Mouse (Mus musculus) stomach, embryonic 14.5 days (tissue): Measurements from ENCODE around the gene Timm23. TPM values are rescaled to one million over a fixed set of nuclear protein-coding genes. Genes with fewer than 3 reads are reported as not detected.
A peak's percentile ranks its signal among the peaks of the same experiment; 100 is the strongest.

Source experiments
- ATAC-seq: fragments of 200-750 bp; cut with Nextera tagmentation; 2 replicates; pipeline ENCODE4 v1.8.0; 2017; ENCODE audit warnings: low read depth, moderate TSS enrichment; ENCODE audit not compliant: insufficient number of reproducible peaks, insufficient read depth, low FRiP score
- H3K27ac ChIP-seq: fragments of 300-500 bp; sonication (generic); 2 replicates; pipeline ENCODE4 v1.5.1; 2014; ENCODE audit warnings: mild to moderate bottlenecking, low read length, moderate library complexity, mixed read lengths
- H3K27me3 ChIP-seq: fragments of 300-500 bp; sonication (generic); 2 replicates; pipeline ENCODE4 v1.6.1; 2014; ENCODE audit warnings: low read length, control low read depth, mixed read lengths; ENCODE audit not compliant: control insufficient read depth, insufficient read depth
- H3K36me3 ChIP-seq: fragments of 300-500 bp; sonication (generic); 2 replicates; pipeline ENCODE4 v1.6.1; 2014; ENCODE audit warnings: mild to moderate bottlenecking, control low read depth, low read length, moderate library complexity, mixed read lengths; ENCODE audit not compliant: control insufficient read depth, insufficient read depth
- H3K4me1 ChIP-seq: fragments of 300-500 bp; sonication (generic); 2 replicates; pipeline ENCODE4 v1.6.1; 2014; ENCODE audit warnings: low read length, control low read depth, mixed read lengths; ENCODE audit not compliant: control insufficient read depth, insufficient read depth
- H3K4me2 ChIP-seq: fragments of 300-500 bp; sonication (generic); replicated peaks from 2 replicates; pipeline ENCODE4 v1.6.1; 2014; ENCODE audit warnings: low read depth, low read length, control low read depth
- H3K4me3 ChIP-seq: fragments of 300-500 bp; sonication (generic); 2 replicates; pipeline ENCODE4 v1.5.1; 2014; ENCODE audit warnings: low read depth, low read length, control low read depth
- H3K9ac ChIP-seq: fragments of 300-500 bp; sonication (generic); replicated peaks from 2 replicates; pipeline ENCODE4 v1.6.1; 2014; ENCODE audit warnings: low read depth, mild to moderate bottlenecking, control low read depth, low read length, moderate library complexity, mixed read lengths
- H3K9me3 ChIP-seq: fragments of 300-500 bp; sonication (generic); 2 replicates; pipeline ENCODE4 v1.6.1; 2016; ENCODE audit warnings: low read depth, low read length, control low read depth; ENCODE audit not compliant: control insufficient read depth
- WGBS: fragments of 180-500 bp; shearing (Covaris S2); extraction: QIAGEN DNeasy Blood & Tissue Kit; methylation state at CpG from one replicate; pipeline ENCODE4 v1.1.7; 2014; 5-methylcytosine and 5-hydroxymethylcytosine counted together
- polyA plus RNA-seq: library from polyadenylated mRNA; unstranded; fragments of >200 nt; fragmentation: Nextera tagmentation; extraction: Ambion mirVana; gene quantifications from 2 replicates; pipeline ENCODE4 v1.2.1, GENCODE M21; 2014

Timm23 gene
- polyA plus RNA-seq, 1 experiment from 2014 or later: 256 TPM

- Histone ChIP-seq H3K9me3 (no peaks in the 10 kb centered on the region), H3K27ac (no peak overlapping the region), H3K4me2 (no peak overlapping the region), H3K4me1 (peaks cover under 1% of the 10 kb centered on the region; the same call in 1 of the 2 replicates), H3K9ac (no peak overlapping the region), H3K27me3 (no peaks in the 10 kb centered on the region), H3K36me3 (peaks cover 29% of the 10 kb centered on the region), H3K4me3 (no peak overlapping the region)
- WGBS: 88% methylated on average over 4 of the region's 4 CpGs
- ATAC-seq: no peak
Observed at GRCm38 (mm10) chr14:32170137-32170536, 31.6 kb downstream of the Timm23 start.

- Histone ChIP-seq H3K36me3 (peaks cover 21% of the 10 kb centered on the region), H3K4me1 (peaks cover 5% of the 10 kb centered on the region; the same call in 1 of the 2 replicates), H3K4me2 (no peak overlapping the region; the same call in 1 of the 2 replicates), H3K9me3 (no peaks in the 10 kb centered on the region), H3K4me3 (no peak overlapping the region), H3K27me3 (no peaks in the 10 kb centered on the region), H3K27ac (no peak overlapping the region), H3K9ac (no peak overlapping the region)
- WGBS: 77% methylated on average over 3 of the region's 3 CpGs
- ATAC-seq: no peak; the same call in 1 of the 2 replicates
Observed at GRCm38 (mm10) chr14:32168653-32169231, 33.0 kb downstream of the Timm23 start.

DNA sequence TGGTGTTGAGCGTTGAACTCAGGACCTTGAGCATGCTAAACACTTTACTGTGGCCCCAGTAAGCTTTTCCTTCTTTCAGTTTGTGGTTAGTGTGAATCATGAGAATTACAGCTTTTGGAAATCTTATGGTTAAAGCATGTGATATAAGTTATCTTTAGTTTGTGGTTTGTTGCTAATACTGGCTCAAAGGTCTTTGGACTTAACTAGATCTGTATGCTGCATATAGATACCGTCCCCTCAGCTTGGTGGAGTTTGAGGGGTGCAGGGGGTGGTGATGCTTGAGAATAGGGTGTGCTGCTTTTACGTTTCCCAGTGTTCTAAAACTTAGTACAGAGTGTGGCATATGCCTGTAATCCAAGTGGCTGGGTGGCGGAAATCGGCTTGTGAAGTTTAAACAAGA is 34.4 kb downstream of the Timm23 start:
- H3K36me3 ChIP-seq: peaks cover 8% of the 10 kb centered on the region
- H3K9ac ChIP-seq: no peak overlapping the region
- 78% methylated on average over 5 of the region's 5 CpGs for WGBS
- H3K9me3 ChIP-seq: no peaks in the 10 kb centered on the region
- peak overlapping the region; percentile 42; the same call in 1 of the 2 replicates for H3K4me3 ChIP-seq
- no peak overlapping the region for H3K27ac ChIP-seq
- no peak overlapping the region; the same call in 1 of the 2 replicates for H3K4me2 ChIP-seq
- H3K27me3 ChIP-seq: no peaks in the 10 kb centered on the region
- ATAC-seq: no peak
- peaks cover 5% of the 10 kb centered on the region; the same call in 1 of the 2 replicates for H3K4me1 ChIP-seq

GRCm38 (mm10) chr14:32166840-32167239 is 34.9 kb downstream of the Timm23 start:
- Histone ChIP-seq H3K4me2 (peak overlapping the region; percentile 97; the same call in 1 of the 2 replicates), H3K9me3 (no peaks in the 10 kb centered on the region), H3K27ac (no peak overlapping the region; the same call in 1 of the 2 replicates), H3K27me3 (no peaks in the 10 kb centered on the region), H3K36me3 (peaks cover 5% of the 10 kb centered on the region), H3K4me1 (peaks cover 5% of the 10 kb centered on the region; the same call in 1 of the 2 replicates), H3K4me3 (peak overlapping the region; percentile 42; the same call in 1 of the 2 replicates), H3K9ac (no peak overlapping the region)
- no peak for ATAC-seq
- WGBS: 57% methylated on average over 1 of the region's 1 CpGs

DNA sequence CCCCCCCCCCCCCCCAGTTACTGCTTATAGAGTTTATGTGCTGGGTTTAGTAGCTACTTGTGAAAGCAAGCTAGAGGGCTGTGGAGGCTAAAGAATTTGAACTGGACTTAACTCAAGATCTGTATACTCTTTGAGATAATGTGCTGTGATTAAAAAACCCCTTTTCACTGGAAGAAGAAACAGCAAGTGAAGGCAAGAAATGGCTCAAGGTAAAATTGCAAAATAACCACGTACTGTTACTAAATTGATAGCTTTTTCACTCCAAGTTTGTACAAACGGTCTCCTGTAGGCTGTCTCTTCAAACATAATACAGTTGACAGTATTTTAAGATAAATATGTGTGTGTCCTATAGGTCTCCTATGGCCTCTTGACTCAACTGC is 35.6 kb downstream of the Timm23 start:
- Histone ChIP-seq H3K27ac (no peak overlapping the region), H3K9me3 (no peaks in the 10 kb centered on the region), H3K36me3 (peaks cover 3% of the 10 kb centered on the region), H3K27me3 (no peaks in the 10 kb centered on the region), H3K4me3 (peak overlapping the region; percentile 42; the same call in 1 of the 2 replicates), H3K4me1 (peaks cover 7% of the 10 kb centered on the region), H3K9ac (no peak overlapping the region; the same call in 1 of the 2 replicates), H3K4me2 (peak overlapping the region; percentile 97)
- 46% methylated on average over 2 of the region's 2 CpGs for WGBS
- ATAC-seq: no peak

DNA sequence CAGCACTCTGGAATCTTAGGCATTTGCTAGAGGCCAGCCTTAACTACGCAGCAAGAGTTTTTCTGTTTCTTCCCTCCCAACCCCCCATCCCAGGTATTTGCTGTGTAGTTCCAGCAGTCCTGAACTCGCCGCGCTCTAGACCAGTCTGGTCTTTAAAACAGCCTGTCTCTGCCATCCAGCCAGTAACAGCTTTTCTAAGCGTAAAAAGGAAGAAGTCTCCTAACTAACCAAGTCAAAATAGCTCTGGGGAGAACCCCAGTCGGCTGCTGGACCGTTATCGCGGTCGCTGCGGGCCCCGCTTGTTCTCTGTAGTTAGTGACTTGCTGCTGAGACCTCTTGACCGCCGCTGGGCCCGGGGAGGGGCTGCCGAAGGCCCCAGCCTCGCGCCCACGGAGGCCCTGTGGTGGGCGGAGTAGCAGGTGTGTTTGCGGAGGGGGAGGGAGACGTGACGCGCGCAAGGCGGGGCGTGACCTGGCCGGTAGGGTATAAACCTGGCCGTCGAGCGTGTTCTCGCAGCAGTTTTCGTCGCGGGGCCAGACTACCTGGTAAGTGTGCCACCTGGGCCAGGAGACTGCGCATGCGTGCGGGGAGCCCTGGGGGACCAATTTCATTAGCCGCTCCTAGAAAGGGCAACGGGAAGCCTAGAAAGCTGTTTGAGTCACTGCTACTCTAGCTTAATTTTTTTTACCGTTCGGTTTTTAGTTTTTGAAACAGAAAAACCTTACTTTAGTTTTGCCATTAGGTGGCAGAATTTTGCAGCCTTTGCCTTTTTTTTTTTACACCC is 36.2 kb downstream of the Timm23 start:
- H3K9me3 ChIP-seq: no peaks in the 10 kb centered on the region
- peak overlapping the region; percentile 18; the same call in 1 of the 2 replicates for H3K9ac ChIP-seq
- no peaks in the 10 kb centered on the region for H3K36me3 ChIP-seq
- H3K27ac ChIP-seq: peak overlapping the region; percentile 34; the same call in 1 of the 2 replicates
- H3K4me3 ChIP-seq: peak overlapping the region; percentile 42
- H3K27me3 ChIP-seq: no peaks in the 10 kb centered on the region
- peaks cover 13% of the 10 kb centered on the region for H3K4me1 ChIP-seq
- peak; percentile 89 for ATAC-seq
- 1% methylated on average over 42 of the region's 42 CpGs for WGBS
- peak overlapping the region; percentile 97 for H3K4me2 ChIP-seq

DNA sequence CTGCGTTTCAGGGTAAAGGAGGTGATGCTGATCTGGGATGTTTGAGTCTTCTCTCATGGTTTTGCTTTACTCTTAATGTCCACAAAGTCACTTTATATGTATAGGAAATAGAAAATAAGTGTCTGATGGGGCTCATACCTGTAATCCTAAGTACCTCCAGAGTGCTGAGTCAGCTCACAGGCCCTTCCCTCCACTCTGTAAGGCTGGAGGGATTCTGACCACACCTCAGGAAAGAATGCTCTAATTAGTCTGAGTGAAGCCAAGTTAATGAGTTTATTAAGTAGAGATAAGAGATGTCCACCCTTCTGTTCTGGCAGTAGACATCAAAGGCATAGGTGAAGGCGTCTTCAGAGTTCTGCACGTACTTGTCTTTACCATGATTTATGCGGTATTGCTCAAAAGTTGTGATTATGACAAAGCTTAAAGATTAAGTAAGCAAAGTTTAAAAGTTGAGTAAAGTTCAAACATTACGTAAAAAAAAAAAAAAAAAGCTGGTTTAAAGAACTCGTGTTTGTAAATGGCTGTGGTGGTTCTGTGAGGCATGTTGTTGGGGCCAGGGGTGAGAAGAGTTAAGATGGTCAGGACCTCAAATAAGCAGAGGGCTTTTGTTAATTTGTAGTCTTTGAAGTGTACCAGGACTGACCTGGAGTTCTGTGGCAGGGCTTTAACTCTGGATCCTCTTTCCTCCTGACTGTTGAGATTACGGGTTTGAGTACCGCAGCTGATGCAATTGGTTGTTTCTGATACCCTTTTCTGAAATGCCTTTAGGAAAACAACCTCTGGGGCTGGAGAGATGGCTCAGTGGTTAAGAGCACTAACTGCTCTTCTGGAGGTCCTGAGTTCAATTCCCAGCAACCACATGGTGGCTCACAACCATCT is 37.3 kb downstream of the Timm23 start:
- ATAC-seq: no peak
- Histone ChIP-seq H3K9ac (no peak overlapping the region), H3K4me3 (0 out of 2 replicates have a peak overlapping the region, but pooled peaks have one; percentile 42), H3K36me3 (no peaks in the 10 kb centered on the region), H3K4me2 (peak overlapping the region; percentile 97), H3K9me3 (no peaks in the 10 kb centered on the region), H3K27me3 (no peaks in the 10 kb centered on the region), H3K27ac (no peak overlapping the region; the same call in 1 of the 2 replicates), H3K4me1 (peaks cover 16% of the 10 kb centered on the region)
- 50% methylated on average over 8 of the region's 8 CpGs for WGBS
